Mouse (Mus musculus) liver, embryonic 14.5 days (tissue): ENCODE measurements around the gene Dnm3. TPM values are rescaled to one million over a fixed set of nuclear protein-coding genes. Genes with fewer than 3 reads are reported as not detected.

ENCODE experiments used
- ATAC-seq: fragments of 200-750 bp; cut with Nextera tagmentation; 2 replicates; pipeline ENCODE4 v1.8.0; 2017; ENCODE audit warnings: moderate number of reproducible peaks, mild to moderate bottlenecking, moderate library complexity; ENCODE audit not compliant: insufficient read depth
- DNase-seq, 3 experiments: peaks; one replicate each; pipeline ENCODE4 v3.0.0-alpha.2; 2012 to 2013; ENCODE audit warnings: low read depth in 3 of 3, low spot score in 3 of 3
- H3K27ac ChIP-seq: fragments of 300-500 bp; sonication (generic); 2 replicates; pipeline ENCODE4 v1.5.1; 2014; ENCODE audit warnings: moderate library complexity, mild to moderate bottlenecking, control low read depth, inconsistent platforms
- H3K27me3 ChIP-seq: fragments of 300-500 bp; sonication (generic); 2 replicates; pipeline ENCODE4 v1.6.1; 2014; ENCODE audit warnings: mild to moderate bottlenecking, low read length, moderate library complexity; ENCODE audit not compliant: control insufficient read depth, insufficient read depth
- H3K36me3 ChIP-seq: fragments of 300-500 bp; sonication (generic); replicated peaks from 2 replicates; pipeline ENCODE4 v1.6.1; 2014; ENCODE audit warnings: low read depth; ENCODE audit not compliant: control insufficient read depth, insufficient read depth
- H3K4me1 ChIP-seq, 2 experiments: fragments of 200-500 bp in 1 of 2; fragments of 300-500 bp in 1 of 2; sonication (generic) in 1 of 2; replicated peaks; 2 replicates each; pipeline ENCODE4 v1.6.1; 2012 to 2014; ENCODE audit warnings: antibody characterized with exemption in 1 of 2, inconsistent platforms in 1 of 2, low read length in 1 of 2; ENCODE audit not compliant: control insufficient read depth in 2 of 2, insufficient read depth in 2 of 2
- H3K4me2 ChIP-seq: fragments of 300-500 bp; sonication (generic); 2 replicates; pipeline ENCODE4 v1.6.1; 2014; ENCODE audit warnings: low read depth, mild to moderate bottlenecking, control low read depth, moderate library complexity
- H3K4me3 ChIP-seq, 2 experiments: fragments of 200-500 bp in 1 of 2; fragments of 300-500 bp in 1 of 2; sonication (generic) in 1 of 2; 2 replicates each; pipeline ENCODE4 v1.5.1; 2012 to 2014; ENCODE audit warnings: low read depth in 2 of 2, low read length in 2 of 2, mild to moderate bottlenecking in 2 of 2, control low read depth in 1 of 2, inconsistent platforms in 1 of 2, moderate library complexity in 1 of 2; ENCODE audit not compliant: insufficient read depth in 1 of 2
- H3K9ac ChIP-seq: fragments of 300-500 bp; sonication (generic); replicated peaks from 2 replicates; pipeline ENCODE4 v1.6.1; 2014; ENCODE audit warnings: mild to moderate bottlenecking, control low read depth, moderate library complexity
- H3K9me3 ChIP-seq: fragments of 300-500 bp; sonication (generic); 2 replicates; pipeline ENCODE4 v1.6.1; 2016; ENCODE audit warnings: low read length, mixed read lengths; ENCODE audit not compliant: control insufficient read depth
- CTCF ChIP-seq: IDR thresholded peaks from 2 replicates; pipeline ENCODE4 v1.5.1; 2016; ENCODE audit warnings: antibody characterized with exemption, low read depth, control low read depth
- EP300 ChIP-seq: IDR thresholded peaks from 2 replicates; pipeline ENCODE4 v1.6.1; 2016; ENCODE audit warnings: antibody characterized with exemption, low read depth
- WGBS: fragments of 180-500 bp; shearing (Covaris S2); extraction: QIAGEN DNeasy Blood & Tissue Kit; methylation state at CpG from one replicate; pipeline ENCODE4 v1.1.7; 2014; ENCODE audit not compliant: insufficient replicate concordance; 5-methylcytosine and 5-hydroxymethylcytosine counted together
- polyA plus RNA-seq, 2 experiments: library from polyadenylated mRNA; depleted of rRNA in 1 of 2; stranded (reverse) in 1 of 2; unstranded in 1 of 2; fragments of >200 nt; fragmentation: Nextera tagmentation in 1 of 2; extraction: Ambion mirVana in 1 of 2; gene quantifications; 2 replicates each; pipeline versions ENCODE4 v1.2.1 to v1.2.3; 2012 to 2014

Dnm3 gene
- polyA plus RNA-seq, 2 experiments = 0.61 to 0.96 TPM

DNA sequence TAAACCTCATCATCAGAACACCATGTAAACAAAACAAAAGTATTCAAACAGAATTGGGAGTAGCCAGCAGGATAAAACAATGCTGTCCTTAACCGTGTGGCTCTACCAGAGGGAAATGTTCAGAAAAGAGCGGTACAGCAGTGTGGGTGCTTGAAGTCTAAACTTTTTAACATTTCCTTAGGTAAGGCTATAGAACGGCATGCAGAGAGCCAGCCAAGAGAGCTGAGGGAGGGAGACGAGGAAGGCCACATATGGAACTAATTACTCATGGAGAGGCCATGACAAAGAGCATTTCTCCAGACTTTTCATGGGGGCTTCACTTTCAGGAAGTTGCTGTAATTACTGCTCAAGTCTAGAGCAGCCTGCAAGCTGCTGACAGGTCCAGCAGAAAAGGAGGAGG lies 261.2 kb downstream of the Dnm3 start:
- H3K27ac ChIP-seq = no peak overlapping the region
- ATAC-seq = no peak
- H3K4me2 ChIP-seq = no peak overlapping the region
- H3K4me1 ChIP-seq = peaks cover 0 to 2% of the 10 kb centered on the region in 2 experiments; a peak in 1 of 4 replicates
- WGBS = 36% methylated on average over 4 of the region's 4 CpGs
- no peak overlapping the region for H3K4me3 ChIP-seq
- no peaks in the 10 kb centered on the region for H3K27me3 ChIP-seq
- H3K9ac ChIP-seq = no peak overlapping the region
- TF ChIP-seq CTCF = no peak
- TF ChIP-seq EP300 = no peak
- DNase-seq = no peak
- H3K36me3 ChIP-seq = no peaks in the 10 kb centered on the region
- no peaks in the 10 kb centered on the region for H3K9me3 ChIP-seq

DNA sequence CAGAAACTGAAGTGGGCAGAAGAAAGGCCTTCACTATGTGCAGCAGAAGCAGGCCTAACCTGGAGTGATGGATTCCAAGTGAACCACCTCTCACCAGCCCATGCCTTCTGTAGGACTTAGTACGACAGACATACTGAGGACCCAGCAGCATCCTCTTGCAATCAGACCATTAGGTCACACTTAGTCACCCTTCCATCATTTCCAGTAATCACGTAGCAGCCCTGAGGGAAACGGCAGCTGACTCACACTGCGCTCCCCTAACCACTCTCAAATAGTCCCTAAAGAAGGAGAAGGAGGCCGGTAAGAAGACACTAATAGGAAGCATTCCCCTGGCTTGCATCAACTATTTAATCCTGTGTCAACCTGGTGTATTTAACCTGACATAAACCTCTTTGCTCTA lies 262.1 kb downstream of the Dnm3 start:
- 71% methylated on average over 5 of the region's 5 CpGs for whole genome bisulfite sequencing
- Histone ChIP-seq H3K27ac (no peak overlapping the region), H3K4me3 (no peak overlapping the region), H3K9ac (no peak overlapping the region), H3K27me3 (no peaks in the 10 kb centered on the region), H3K4me2 (no peak overlapping the region), H3K4me1 (peaks cover 0 to 2% of the 10 kb centered on the region in 2 experiments; a peak in 1 of 4 replicates), H3K9me3 (no peaks in the 10 kb centered on the region), H3K36me3 (no peaks in the 10 kb centered on the region)
- ATAC-seq (no peak), DNase-seq (no peak)
- TF ChIP-seq EP300 (no peak), CTCF (no peak)

DNA sequence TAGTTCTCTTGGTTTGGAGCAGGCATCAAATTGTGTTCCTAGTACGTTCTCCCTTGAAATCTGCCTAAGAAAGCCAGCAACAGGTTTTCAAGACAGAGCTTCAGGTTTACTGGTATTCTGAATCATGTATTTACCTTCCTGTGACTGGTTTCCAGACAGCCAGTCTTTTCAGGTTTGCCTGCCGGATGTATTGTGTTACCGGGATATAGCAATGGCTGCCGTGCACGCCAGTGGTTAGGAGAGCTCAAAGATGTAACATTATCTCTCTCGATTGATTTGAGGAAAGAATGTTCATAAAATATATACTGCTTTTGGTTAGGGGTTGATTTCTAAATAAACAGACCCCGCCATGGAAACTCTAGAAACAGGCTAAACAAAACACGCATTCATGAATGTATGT lies 264.8 kb downstream of the Dnm3 start:
- ATAC-seq = no peak
- peaks cover 0 to 7% of the 10 kb centered on the region in 2 experiments; a peak in 2 of 4 replicates for H3K4me1 ChIP-seq
- H3K27ac ChIP-seq = no peak overlapping the region

GRCm38 (mm10) chr1:162210529-162210928 lies 267.3 kb downstream of the Dnm3 start:
- no peak overlapping the region for H3K27ac ChIP-seq
- H3K4me3 ChIP-seq = no peak overlapping the region
- TF ChIP-seq EP300 (no peak), CTCF (no peak)
- no peaks in the 10 kb centered on the region for H3K36me3 ChIP-seq
- no peak overlapping the region for H3K4me2 ChIP-seq
- ATAC-seq (no peak), DNase-seq (no peak)
- H3K9me3 ChIP-seq = no peaks in the 10 kb centered on the region
- peaks cover 0 to 7% of the 10 kb centered on the region in 2 experiments; a peak in 2 of 4 replicates for H3K4me1 ChIP-seq
- H3K9ac ChIP-seq = no peak overlapping the region
- 63% methylated on average over 2 of the region's 2 CpGs for WGBS
- no peaks in the 10 kb centered on the region for H3K27me3 ChIP-seq

More for the DNA sequence above, 264.8 kb downstream of the Dnm3 start:
- Histone ChIP-seq H3K27me3 (no peaks in the 10 kb centered on the region), H3K9me3 (no peaks in the 10 kb centered on the region), H3K36me3 (no peaks in the 10 kb centered on the region), H3K9ac (no peak overlapping the region), H3K4me3 (no peak overlapping the region), H3K4me2 (no peak overlapping the region)
- WGBS = 75% methylated on average over 8 of the region's 8 CpGs
- DNase-seq = no peak
- TF ChIP-seq EP300 (no peak), CTCF (no peak)

GRCm38 (mm10) chr1:162209487-162210149 lies 268.2 kb downstream of the Dnm3 start:
- no peak overlapping the region for H3K4me3 ChIP-seq
- H3K4me1 ChIP-seq = peaks cover 0 to 7% of the 10 kb centered on the region in 2 experiments; a peak in 2 of 4 replicates
- no peaks in the 10 kb centered on the region for H3K9me3 ChIP-seq
- 58% methylated on average over 10 of the region's 10 CpGs for WGBS
- H3K9ac ChIP-seq = no peak overlapping the region
- no peak for DNase-seq
- no peak overlapping the region for H3K27ac ChIP-seq
- ATAC-seq = no peak
- TF ChIP-seq EP300 (no peak), CTCF (no peak)
- no peaks in the 10 kb centered on the region for H3K36me3 ChIP-seq
- no peak overlapping the region for H3K4me2 ChIP-seq
- no peaks in the 10 kb centered on the region for H3K27me3 ChIP-seq
